Mouse (Mus musculus): ENCODE measurements at regions not wholly inside any gene's neighbourhood (a gene's known extent, or its start where the extent isn't known, plus 50 kb on each side); places are given as distances from the start of the nearest gene placed in this dataset.

DNA sequence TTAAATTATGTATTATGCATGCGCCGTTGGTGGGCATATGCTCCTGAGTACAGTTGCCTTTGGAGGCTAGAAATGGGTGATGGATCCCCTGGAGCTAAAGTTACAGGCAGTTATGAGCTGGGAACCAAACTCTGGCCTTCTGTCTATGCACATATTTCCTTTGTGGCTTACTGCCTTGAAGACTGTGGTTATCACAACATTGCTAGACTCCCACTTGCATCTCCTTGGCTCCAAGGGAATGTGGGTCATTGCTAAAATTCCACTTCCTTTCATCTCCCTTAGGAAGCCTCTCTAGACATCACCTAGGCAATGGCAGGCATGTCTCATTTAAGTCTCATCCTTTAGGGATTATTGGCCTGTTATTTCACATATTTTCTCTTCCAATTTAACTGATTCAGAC is 622.4 kb upstream of the Frg1 start:
- TF ChIP-seq ZKSCAN1 (IDR thresholded peaks at IDR 0.05; ENCODE audit: borderline replicate concordance, low read depth, low read length), result no peak
- no peak for TF ChIP-seq E2F4 (IDR thresholded peaks at IDR 0.05; ENCODE audit: insufficient replicate concordance, low read depth, low read length)
- TF ChIP-seq ETS1 (conservative IDR thresholded peaks at IDR 0.05; ENCODE audit: low read depth, low read length), result no peak
- no peak for TF ChIP-seq MEF2A (IDR thresholded peaks at IDR 0.05; ENCODE audit: borderline replicate concordance, low read depth, low read length)
- TF ChIP-seq BHLHE40 (IDR thresholded peaks at IDR 0.05; ENCODE audit: low read depth, low read length), result no peak
- no peak for TF ChIP-seq CTCF (conservative IDR thresholded peaks at IDR 0.05 in 1 of 2, IDR thresholded peaks at IDR 0.05 in 1 of 2; ENCODE audit: low read depth in 2 of 2, low read length in 2 of 2)
- no peak for TF ChIP-seq MYC (IDR thresholded peaks at IDR 0.05; ENCODE audit: low read depth, low read length)
- TF ChIP-seq ZC3H11A (IDR thresholded peaks at IDR 0.05; ENCODE audit: low read depth, low read length), result no peak
- no peak for TF ChIP-seq CHD2 (IDR thresholded peaks at IDR 0.05; ENCODE audit: low read length)
- no peak for TF ChIP-seq KAT2A (IDR thresholded peaks at IDR 0.05; ENCODE audit: insufficient replicate concordance, low read length)
- no peak for TF ChIP-seq MAX (IDR thresholded peaks at IDR 0.05; ENCODE audit: low read length)
- TF ChIP-seq MAZ (IDR thresholded peaks at IDR 0.05; ENCODE audit: low read depth, low read length), result no peak

Measured in CH12.LX (cell line).